Mouse (Mus musculus): ENCODE data around the gene Ccnk. TPM values are rescaled to one million over a fixed set of nuclear protein-coding genes. Genes with fewer than 3 reads are reported as not detected.

The Ccnk gene
- polyA plus RNA-seq, 1 experiment: 35.6 TPM

GRCm38 (mm10) chr12:108181716-108182115, 2.3 kb downstream of the Ccnk start:
- H3K4me3 ChIP-seq (ENCODE audit: insufficient read depth, low read length): no peak overlapping the region
- H3K27ac ChIP-seq (ENCODE audit: insufficient read depth, low read length): no peak overlapping the region
- H3K4me1 ChIP-seq (ENCODE audit: control insufficient read depth, insufficient read depth, low read length): no peaks in the 10 kb centered on the region; the same call in 1 of the 2 replicates
- TF ChIP-seq POLR2A (IDR thresholded peaks at IDR 0.05; ENCODE audit: low read depth, low read length): no peak
- TF ChIP-seq CTCF (IDR thresholded peaks at IDR 0.05; ENCODE audit: borderline replicate concordance, insufficient read depth, low read length): no peak

DNA sequence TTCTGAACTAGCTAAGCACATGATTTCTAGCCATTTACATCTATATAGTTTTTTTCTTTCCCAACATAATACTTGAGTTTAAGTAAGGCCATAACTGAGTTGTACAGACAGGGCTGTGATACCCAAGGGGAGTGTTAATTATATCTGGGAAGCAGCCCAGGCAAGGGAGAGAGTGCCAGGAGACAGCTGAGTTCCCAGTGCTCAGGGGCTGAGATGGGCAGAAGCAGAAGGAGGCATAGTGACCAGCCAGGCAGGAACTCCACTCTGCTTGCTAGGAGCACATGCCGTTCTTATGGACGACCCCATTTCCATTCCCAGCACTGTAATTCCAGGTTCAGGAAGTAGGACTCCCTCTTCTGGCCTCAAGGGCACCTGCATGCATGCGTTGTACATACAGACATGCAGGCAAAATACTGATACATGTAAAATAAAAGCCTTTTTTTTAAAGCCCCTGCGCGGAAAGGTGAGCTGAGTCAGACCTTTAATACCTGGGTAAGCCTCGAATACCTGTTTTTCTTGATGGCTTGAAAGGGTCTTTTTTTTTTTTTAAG, 8.2 kb downstream of the Ccnk start:
- no peak for TF ChIP-seq POLR2A (IDR thresholded peaks at IDR 0.05; ENCODE audit: low read depth, low read length)
- no peak for TF ChIP-seq CTCF (IDR thresholded peaks at IDR 0.05; ENCODE audit: borderline replicate concordance, insufficient read depth, low read length)

DNA sequence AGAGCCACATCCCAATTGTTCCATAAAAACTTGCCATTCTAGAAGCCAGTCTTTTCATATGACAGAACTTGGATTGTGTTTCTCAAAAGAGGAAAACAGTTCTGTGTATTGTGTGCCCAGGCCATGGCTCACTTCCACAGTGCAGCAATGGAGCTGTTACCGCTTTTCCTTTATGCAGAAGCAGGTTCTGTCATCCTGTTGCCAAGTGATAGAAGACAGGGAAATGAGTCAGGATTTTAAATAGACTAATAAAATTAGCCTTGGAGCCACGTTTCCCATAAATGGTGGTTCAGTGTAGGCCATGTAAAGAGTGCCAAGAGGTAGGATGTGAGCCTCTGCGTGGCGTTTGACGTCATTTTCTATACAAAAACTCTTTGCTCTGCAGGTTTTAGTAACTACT, 14.5 kb downstream of the Ccnk start:
- no peak overlapping the region for H3K4me3 ChIP-seq (ENCODE audit: insufficient read depth, low read length)
- no peak overlapping the region for H3K27ac ChIP-seq (ENCODE audit: insufficient read depth, low read length)
- H3K4me1 ChIP-seq (ENCODE audit: control insufficient read depth, insufficient read depth, low read length): no peaks in the 10 kb centered on the region
- TF ChIP-seq CTCF (IDR thresholded peaks at IDR 0.05; ENCODE audit: borderline replicate concordance, insufficient read depth, low read length) (no peak), POLR2A (IDR thresholded peaks at IDR 0.05; ENCODE audit: low read depth, low read length) (no peak)

More for the DNA sequence above, 8.2 kb downstream of the Ccnk start:
- Histone ChIP-seq H3K27ac (ENCODE audit: insufficient read depth, low read length) (no peak overlapping the region), H3K4me1 (ENCODE audit: control insufficient read depth, insufficient read depth, low read length) (no peaks in the 10 kb centered on the region), H3K4me3 (ENCODE audit: insufficient read depth, low read length) (no peak overlapping the region)

DNA sequence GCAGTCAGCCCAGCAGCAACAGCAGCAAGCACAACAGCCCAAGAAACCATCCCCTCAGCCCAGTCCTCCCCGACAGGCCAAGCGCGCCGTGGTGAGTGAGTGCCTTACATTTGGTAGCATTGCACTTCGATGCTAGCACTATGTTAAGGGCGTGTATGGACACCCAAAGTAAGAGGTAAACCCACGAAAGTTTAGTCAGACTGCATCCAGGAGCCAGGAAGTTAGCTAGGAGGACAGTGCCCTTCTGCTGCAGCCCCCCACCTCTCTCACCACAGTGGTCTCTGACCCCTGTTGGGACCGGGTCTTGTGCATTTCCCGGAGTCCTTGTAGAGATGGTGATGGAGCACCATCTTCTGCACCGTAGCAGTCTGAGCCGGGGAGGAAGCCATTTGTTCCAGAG, 16.4 kb downstream of the Ccnk start:
- TF ChIP-seq CTCF (IDR thresholded peaks at IDR 0.05; ENCODE audit: borderline replicate concordance, insufficient read depth, low read length) (no peak), POLR2A (IDR thresholded peaks at IDR 0.05; ENCODE audit: low read depth, low read length) (no peak)
- H3K27ac ChIP-seq (ENCODE audit: insufficient read depth, low read length): no peak overlapping the region
- H3K4me1 ChIP-seq (ENCODE audit: control insufficient read depth, insufficient read depth, low read length): no peaks in the 10 kb centered on the region
- H3K4me3 ChIP-seq (ENCODE audit: insufficient read depth, low read length): no peak overlapping the region

DNA sequence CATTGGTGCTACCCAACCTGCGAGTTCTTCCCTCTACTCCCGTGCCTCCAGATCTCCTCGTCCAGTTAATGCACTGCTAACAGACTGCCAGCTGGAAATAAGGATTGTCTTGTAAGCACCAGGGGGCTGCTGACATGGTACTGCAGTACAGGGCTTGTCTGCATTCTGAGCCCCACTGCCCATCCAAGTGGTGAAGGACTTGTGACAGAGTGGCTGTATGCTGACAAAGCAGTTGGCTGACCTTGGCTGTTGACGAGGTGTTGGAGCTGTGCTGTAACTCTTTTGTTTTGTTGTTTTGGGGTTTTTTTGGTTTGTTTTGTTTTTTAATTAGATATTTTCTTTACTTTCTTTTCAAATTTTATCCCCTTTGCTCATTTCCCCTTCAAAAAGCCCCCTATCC, 19.1 kb downstream of the Ccnk start:
- no peak for TF ChIP-seq POLR2A (IDR thresholded peaks at IDR 0.05; ENCODE audit: low read depth, low read length)
- no peak for TF ChIP-seq CTCF (IDR thresholded peaks at IDR 0.05; ENCODE audit: borderline replicate concordance, insufficient read depth, low read length)
- Histone ChIP-seq H3K27ac (ENCODE audit: insufficient read depth, low read length) (no peak overlapping the region), H3K4me1 (ENCODE audit: control insufficient read depth, insufficient read depth, low read length) (no peaks in the 10 kb centered on the region), H3K4me3 (ENCODE audit: insufficient read depth, low read length) (no peak overlapping the region)

GRCm38 (mm10) chr12:108200094-108200493, 20.7 kb downstream of the Ccnk start:
- H3K27ac ChIP-seq (ENCODE audit: insufficient read depth, low read length): no peak overlapping the region
- no peak overlapping the region for H3K4me3 ChIP-seq (ENCODE audit: insufficient read depth, low read length)
- TF ChIP-seq POLR2A (IDR thresholded peaks at IDR 0.05; ENCODE audit: low read depth, low read length): no peak
- no peak for TF ChIP-seq CTCF (IDR thresholded peaks at IDR 0.05; ENCODE audit: borderline replicate concordance, insufficient read depth, low read length)
- no peaks in the 10 kb centered on the region for H3K4me1 ChIP-seq (ENCODE audit: control insufficient read depth, insufficient read depth, low read length)

- Histone ChIP-seq H3K4me1 (ENCODE audit: control insufficient read depth, insufficient read depth, low read length) (no peaks in the 10 kb centered on the region), H3K4me3 (ENCODE audit: insufficient read depth, low read length) (no peak overlapping the region), H3K27ac (ENCODE audit: insufficient read depth, low read length) (no peak overlapping the region)
- TF ChIP-seq POLR2A (IDR thresholded peaks at IDR 0.05; ENCODE audit: low read depth, low read length) (no peak), CTCF (IDR thresholded peaks at IDR 0.05; ENCODE audit: borderline replicate concordance, insufficient read depth, low read length) (no peak)
Observed at GRCm38 (mm10) chr12:108203895-108204294, 24.5 kb downstream of the Ccnk start.

DNA sequence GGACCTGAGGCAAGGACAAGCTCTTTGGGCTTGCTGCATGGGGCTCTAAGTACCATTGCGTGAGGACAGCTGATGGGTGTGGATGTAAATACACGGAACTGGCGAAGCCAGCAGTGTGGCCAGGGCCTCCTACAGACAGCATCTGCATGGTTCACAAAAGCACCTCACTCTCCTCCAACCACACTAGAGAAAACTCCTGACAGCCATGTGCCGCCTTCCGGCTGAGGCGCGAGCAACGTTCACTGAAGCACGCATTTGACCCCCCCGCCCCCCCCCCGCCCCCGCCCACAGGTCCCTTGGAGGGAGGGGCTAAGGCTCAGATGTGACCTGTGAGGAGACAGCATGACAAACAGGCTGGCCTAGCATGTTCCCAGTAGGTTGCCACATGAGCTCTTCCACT, 25.6 kb downstream of the Ccnk start:
- no peaks in the 10 kb centered on the region for H3K4me1 ChIP-seq (ENCODE audit: control insufficient read depth, insufficient read depth, low read length)
- no peak for TF ChIP-seq CTCF (IDR thresholded peaks at IDR 0.05; ENCODE audit: borderline replicate concordance, insufficient read depth, low read length)
- no peak for TF ChIP-seq POLR2A (IDR thresholded peaks at IDR 0.05; ENCODE audit: low read depth, low read length)
- no peak overlapping the region for H3K4me3 ChIP-seq (ENCODE audit: insufficient read depth, low read length)
- H3K27ac ChIP-seq (ENCODE audit: insufficient read depth, low read length): no peak overlapping the region

DNA sequence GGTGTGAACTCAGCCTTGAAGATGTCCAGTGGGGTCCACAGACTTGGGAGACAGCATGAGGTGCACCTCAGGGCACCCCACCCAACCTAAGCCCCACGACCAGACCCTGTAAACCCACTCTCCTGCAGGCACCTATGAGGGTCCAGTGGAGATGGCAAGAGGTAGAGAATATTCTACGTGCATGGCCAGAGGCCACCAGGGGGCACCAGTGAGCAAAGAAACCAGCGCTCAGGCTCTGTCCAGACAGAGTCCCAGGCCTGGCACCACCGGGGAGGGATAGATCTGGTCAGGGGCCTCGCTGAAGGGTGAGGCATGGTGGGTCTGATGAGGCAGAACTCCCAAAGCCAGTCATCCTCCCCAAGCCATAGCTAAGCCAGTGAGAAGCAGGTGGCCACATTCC, 27.3 kb downstream of the Ccnk start:
- no peak overlapping the region for H3K27ac ChIP-seq (ENCODE audit: insufficient read depth, low read length)
- TF ChIP-seq CTCF (IDR thresholded peaks at IDR 0.05; ENCODE audit: borderline replicate concordance, insufficient read depth, low read length) (peak; percentile 67), POLR2A (IDR thresholded peaks at IDR 0.05; ENCODE audit: low read depth, low read length) (no peak)
- no peaks in the 10 kb centered on the region for H3K4me1 ChIP-seq (ENCODE audit: control insufficient read depth, insufficient read depth, low read length)
- H3K4me3 ChIP-seq (ENCODE audit: insufficient read depth, low read length): no peak overlapping the region

DNA sequence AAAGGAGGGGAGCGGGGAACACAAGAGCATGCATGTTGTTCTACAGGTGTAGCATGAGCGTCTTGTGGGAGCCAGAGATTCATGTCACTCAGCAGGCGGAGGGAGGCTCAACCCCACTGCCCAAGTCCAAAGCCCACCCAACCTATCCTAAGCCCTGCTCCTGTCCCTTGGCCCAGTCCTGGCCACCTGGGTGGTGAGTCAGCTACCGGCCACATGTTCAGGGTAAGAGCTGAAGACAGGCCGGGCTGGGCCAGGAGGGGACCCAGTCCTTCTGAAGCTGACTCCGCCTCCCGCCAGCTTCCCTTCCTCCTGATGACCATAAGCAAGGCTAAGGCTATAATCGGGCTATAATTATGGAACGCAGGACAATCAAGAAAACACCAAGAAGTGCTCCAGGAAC, 28.8 kb downstream of the Ccnk start:
- no peak overlapping the region for H3K27ac ChIP-seq (ENCODE audit: insufficient read depth, low read length)
- H3K4me3 ChIP-seq (ENCODE audit: insufficient read depth, low read length): no peak overlapping the region
- TF ChIP-seq CTCF (IDR thresholded peaks at IDR 0.05; ENCODE audit: borderline replicate concordance, insufficient read depth, low read length) (no peak), POLR2A (IDR thresholded peaks at IDR 0.05; ENCODE audit: low read depth, low read length) (no peak)
- no peaks in the 10 kb centered on the region for H3K4me1 ChIP-seq (ENCODE audit: control insufficient read depth, insufficient read depth, low read length)

Data from embryonic fibroblast, embryonic 13.5 days (primary cell).